Mouse (Mus musculus) Patski (cell line): ENCODE data around the gene Mmp24. TPM values are rescaled to one million over a fixed set of nuclear protein-coding genes. Genes with fewer than 3 reads are reported as not detected.

Experiments
- ATAC-seq: fragments of 100-300 bp; one replicate; pipeline ENCODE4 v1.8.0; 2021
- CTCF ChIA-PET: fragments of 350-600 bp; sonication (Branson Sonifier 250); formaldehyde crosslinking; loops from one replicate; lab custom pipeline; 2022; ENCODE audit warnings: inconsistent platforms; lab: Charles Lee
- POLR2A ChIA-PET: fragments of 350-600 bp; sonication (Branson Sonifier 250); formaldehyde crosslinking; loops from one replicate; lab custom pipeline; 2022; ENCODE audit warnings: antibody characterized with exemption, inconsistent platforms; lab: Charles Lee
- DNase-seq: peaks from one replicate; pipeline ENCODE4 v3.0.0-alpha.2; 2011; ENCODE audit warnings: low read depth, low spot score
- H3K27me3 ChIP-seq: fragments of 371-371 bp; one replicate; pipeline ENCODE4 v1.5.1; 2021
- CTCF ChIP-seq: fragments of 100-300 bp; IDR thresholded peaks from one replicate; pipeline ENCODE4 v1.5.1; 2021
- in situ Hi-C: fragments of 300-500 bp; cut with MboI; formaldehyde crosslinking; loops from 3 replicates; pipeline ENCODE4 v1.11.1; 2018; ENCODE audit warnings: low pct_unique_long_range_greater_than_20kb, mixed read lengths
- polyA plus RNA-seq: library from polyadenylated mRNA; unstranded; gene quantifications from one replicate; pipeline ENCODE4 v1.2.3, GENCODE M21; 2021

The Mmp24 gene
- polyA plus RNA-seq, 1 experiment from 2014 or later: 0.05 TPM

DNA sequence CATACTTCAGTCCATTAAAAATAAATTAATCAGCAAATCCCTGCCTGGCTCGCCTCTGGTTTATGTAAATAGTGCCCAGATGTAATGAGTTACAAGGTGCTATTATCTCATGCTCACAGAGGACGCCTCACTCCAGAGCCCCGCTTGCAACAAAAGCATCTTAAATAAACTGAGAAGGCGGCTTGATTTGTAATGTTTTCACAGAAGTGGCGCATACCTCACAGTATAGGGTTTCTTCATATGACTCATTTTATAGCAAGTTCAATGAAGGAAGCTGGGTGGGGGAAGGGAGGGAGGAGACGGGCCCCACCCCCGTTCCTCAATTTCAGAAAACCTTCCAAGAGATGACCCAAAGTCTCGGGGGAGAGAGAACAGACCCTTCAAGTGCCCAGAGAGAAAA, 71.8 kb downstream of the Mmp24 start:
- ATAC-seq (no peak), DNase-seq (no peak)
- TF ChIP-seq CTCF: no peak
- no peaks in the 10 kb centered on the region for H3K27me3 ChIP-seq
- ChIA-PET POLR2A (interaction anchor here (0.6 to 1.1 kb wide), 2 partner anchors 71 to 98 kb away, joined by 3 read pairs; no protein-coding TSS in a partner anchor), CTCF (interaction anchor here (2.6 kb wide), 1 partner anchor 15 kb away, joined by 9 read pairs; no protein-coding TSS in a partner anchor)
- in situ Hi-C loops: loop anchor here (5.0 to 25.0 kb wide), 2 partner anchors 100 to 290 kb away; partner anchors contain the start of genes Gdf5, Gm28036, Nfs1 and Romo1

DNA sequence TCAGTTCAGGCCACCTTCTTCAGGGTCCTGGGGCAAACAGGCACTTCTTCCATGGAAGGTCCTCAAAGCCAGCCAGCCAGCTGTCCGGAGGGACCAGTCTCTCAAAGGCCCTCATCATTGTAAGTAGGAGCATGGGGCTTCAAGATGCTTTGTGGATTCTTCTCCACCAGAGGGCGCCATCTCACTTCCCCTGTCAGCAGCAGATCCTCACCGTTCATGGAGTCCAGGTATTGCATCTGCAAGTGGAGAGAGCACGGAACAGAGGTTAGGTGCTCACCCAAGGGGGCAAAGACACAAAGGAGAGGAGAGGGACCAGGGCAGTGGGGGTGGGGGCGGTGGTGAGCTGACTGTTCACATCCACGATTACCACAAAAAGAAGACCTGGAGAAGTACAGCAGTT, 73.1 kb downstream of the Mmp24 start:
- ChIA-PET POLR2A (interaction anchor here (1.2 kb wide), 1 partner anchor 10 kb away, joined by 3 read pairs; no protein-coding TSS in a partner anchor), CTCF (interaction anchor here (0.8 to 2.9 kb wide), 6 partner anchors 12 to 103 kb away, joined by 3 to 14 read pairs (median 4); partner anchors contain the start of gene Gdf5)
- peak; percentile 53 for ATAC-seq
- H3K27me3 ChIP-seq: no peaks in the 10 kb centered on the region
- TF ChIP-seq CTCF: peak; percentile 85
- in situ Hi-C loops: loop anchor here (5.0 to 25.0 kb wide), 2 partner anchors 99 to 289 kb away; partner anchors contain the start of genes Gdf5, Gm28036, Nfs1 and Romo1
- no peak for DNase-seq

DNA sequence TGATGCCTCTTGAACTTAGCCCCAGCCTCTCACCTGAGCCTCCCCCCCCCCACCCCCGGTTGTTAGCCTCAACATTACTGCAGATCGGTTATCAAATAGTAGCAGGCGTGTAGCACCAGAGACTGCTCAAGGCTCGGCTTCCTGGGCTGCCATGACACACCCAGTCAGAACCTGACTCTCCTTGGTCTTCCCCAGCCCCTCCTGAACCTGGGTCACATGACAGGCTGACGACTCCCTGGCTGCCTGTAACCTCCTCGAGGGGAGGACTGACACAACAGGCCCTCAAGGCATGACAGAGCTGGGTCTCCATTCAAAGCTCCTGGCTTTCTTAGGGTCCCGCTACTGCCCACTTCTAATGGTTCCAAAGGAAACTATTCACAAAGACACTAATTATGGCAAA, 74.3 kb downstream of the Mmp24 start:
- H3K27me3 ChIP-seq: no peaks in the 10 kb centered on the region
- in situ Hi-C loops: loop anchor here (5.0 to 25.0 kb wide), 2 partner anchors 98 to 288 kb away; partner anchors contain the start of genes Gdf5, Gm28036, Nfs1 and Romo1
- no peak for TF ChIP-seq CTCF
- DNase-seq (no peak), ATAC-seq (no peak)
- ChIA-PET CTCF (interaction anchor here (0.8 to 2.9 kb wide), 5 partner anchors 11 to 102 kb away, joined by 3 to 14 read pairs (median 5); partner anchors contain the start of gene Gdf5), POLR2A (interaction anchor here (1.7 kb wide), 1 partner anchor 80 kb away, joined by 4 read pairs; no protein-coding TSS in a partner anchor)

DNA sequence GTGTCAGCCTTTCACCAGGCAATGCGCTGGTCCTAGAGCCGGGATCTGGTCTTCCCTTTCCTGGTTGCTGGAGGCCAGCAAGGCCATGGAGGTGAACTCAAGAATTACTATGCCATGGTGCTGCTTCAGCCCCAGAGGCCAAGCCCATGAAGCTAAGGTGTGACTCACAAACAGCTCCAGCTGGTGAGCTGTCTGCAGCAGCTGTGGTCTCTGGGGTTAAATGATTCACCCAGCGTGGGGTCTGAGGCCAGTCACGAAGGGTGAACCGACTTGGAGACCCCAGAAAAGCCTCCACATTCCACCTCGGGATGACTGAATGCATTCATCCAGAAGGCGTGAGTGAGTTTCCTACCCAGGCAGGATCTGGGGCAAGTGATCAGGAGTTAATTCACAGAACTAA, 75.0 kb downstream of the Mmp24 start:
- ChIA-PET CTCF (interaction anchor here (1.0 to 2.9 kb wide), 3 partner anchors 18 to 104 kb away, joined by 3 to 14 read pairs (median 9); partner anchors contain the start of gene Gdf5), POLR2A (interaction anchor here (1.7 kb wide), 1 partner anchor 79 kb away, joined by 4 read pairs; no protein-coding TSS in a partner anchor)
- DNase-seq (peak; percentile 67), ATAC-seq (peak; percentile 40)
- in situ Hi-C loops: no loop called here
- no peak for TF ChIP-seq CTCF
- H3K27me3 ChIP-seq: no peaks in the 10 kb centered on the region

DNA sequence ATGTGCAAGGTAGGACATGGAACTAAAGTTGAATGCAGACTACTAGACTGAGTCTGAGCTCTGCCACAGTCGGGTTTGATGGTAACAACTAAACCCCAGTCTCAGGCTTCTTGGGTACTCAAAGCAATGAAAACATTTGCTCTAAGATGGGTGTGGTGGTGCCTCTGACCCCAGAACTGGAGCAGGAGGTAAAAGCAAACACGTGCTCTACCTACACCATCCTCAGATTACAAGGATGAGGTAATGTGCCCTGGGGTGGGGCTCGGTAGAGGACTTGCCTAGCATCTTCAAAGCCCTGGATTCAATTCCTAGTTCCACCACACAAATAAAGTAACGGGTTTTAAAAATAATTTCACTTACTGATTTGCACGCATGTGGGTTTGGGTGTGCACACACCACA, 77.4 kb downstream of the Mmp24 start:
- CTCF ChIA-PET: no interaction called here
- POLR2A ChIA-PET: interaction anchor here (0.6 kb wide), 1 partner anchor 89 kb away, joined by 3 read pairs; no protein-coding TSS in a partner anchor
- ATAC-seq (no peak), DNase-seq (no peak)
- in situ Hi-C loops: no loop called here
- H3K27me3 ChIP-seq: no peaks in the 10 kb centered on the region
- no peak for TF ChIP-seq CTCF

DNA sequence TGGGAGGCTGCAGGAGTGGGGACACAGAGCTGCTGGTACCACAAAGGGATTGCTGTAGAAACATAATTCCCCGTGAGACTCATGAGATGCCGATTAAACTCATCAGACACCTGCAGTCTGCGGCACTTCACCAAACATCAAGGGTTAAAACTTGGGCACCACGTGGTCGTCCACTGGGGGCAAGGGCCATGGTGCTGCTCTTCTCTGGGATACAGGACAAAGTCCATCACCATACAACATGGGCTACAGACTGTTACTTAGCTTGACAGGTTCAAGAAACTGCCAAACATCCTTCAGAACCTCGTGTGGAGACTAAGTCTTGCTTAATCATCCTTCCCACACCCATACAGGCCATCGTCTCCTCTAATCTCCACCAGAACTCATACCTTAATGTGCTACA, 85.0 kb downstream of the Mmp24 start:
- in situ Hi-C loops: no loop called here
- TF ChIP-seq CTCF: no peak
- POLR2A ChIA-PET: no interaction called here
- H3K27me3 ChIP-seq: no peaks in the 10 kb centered on the region
- DNase-seq: no peak
- ATAC-seq: no peak
- CTCF ChIA-PET: interaction anchor here (0.8 kb wide), 1 partner anchor 11 kb away, joined by 3 read pairs; no protein-coding TSS in a partner anchor

DNA sequence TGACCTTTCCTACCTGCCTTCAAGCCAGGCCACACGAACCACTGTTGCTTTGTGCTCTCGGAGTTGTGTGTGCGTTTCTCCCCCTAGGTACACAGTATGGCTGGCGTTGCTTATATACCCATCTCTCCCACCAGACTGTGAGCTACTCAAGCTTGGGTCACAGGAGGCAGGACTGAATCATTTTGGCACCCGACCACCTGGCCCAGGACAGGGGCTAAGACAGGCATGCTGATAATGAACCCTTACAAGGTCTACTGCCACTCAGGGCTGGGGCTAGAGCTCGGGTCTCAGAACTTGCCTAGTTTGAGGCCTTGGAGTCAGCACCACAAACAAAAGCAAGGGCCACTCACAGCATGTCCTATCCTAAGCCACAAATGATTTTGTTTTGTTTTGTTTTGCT, 86.4 kb downstream of the Mmp24 start:
- TF ChIP-seq CTCF: no peak
- H3K27me3 ChIP-seq: no peaks in the 10 kb centered on the region
- in situ Hi-C loops: no loop called here
- ATAC-seq (no peak), DNase-seq (no peak)
- POLR2A ChIA-PET: interaction anchor here (0.5 kb wide), 1 partner anchor 769 kb away, joined by 4 read pairs; no protein-coding TSS in a partner anchor
- CTCF ChIA-PET: interaction anchor here (1.0 kb wide), 1 partner anchor 78 kb away, joined by 3 read pairs; no protein-coding TSS in a partner anchor

DNA sequence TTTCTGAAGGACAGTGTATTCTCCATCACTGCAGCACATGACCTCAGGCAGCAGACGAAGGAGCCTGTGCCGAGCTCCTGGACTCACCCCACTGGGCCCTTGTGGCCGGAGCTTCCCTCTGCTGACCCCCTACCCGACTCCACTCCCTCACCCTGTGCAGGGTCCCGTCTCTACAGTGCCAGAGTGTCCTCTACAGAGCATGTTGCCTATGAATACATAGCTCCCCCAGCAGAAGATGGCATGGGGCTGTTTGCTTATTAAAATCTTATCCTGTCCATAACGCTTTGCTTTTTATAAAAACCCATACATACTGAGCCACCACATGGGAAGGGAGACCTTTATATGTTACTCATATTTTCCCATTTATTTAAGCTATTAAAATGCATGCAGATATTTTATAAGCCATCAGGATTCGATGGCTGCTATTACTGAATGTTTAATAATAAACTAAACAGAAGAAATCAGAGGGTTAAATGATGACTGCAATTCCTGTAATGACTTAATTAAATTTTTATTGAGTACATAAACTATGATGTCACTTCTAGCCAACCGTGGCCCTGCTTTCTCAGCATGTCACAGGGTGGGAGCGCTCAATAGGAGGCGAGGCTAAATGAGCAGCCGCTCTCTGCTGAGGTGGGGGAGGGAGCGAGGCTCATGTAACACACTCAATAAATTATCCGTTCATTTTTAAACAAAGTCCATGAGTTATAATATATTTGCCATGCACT, 87.6 kb downstream of the Mmp24 start:
- H3K27me3 ChIP-seq: no peaks in the 10 kb centered on the region
- in situ Hi-C loops: no loop called here
- no peak for ATAC-seq
- no peak for DNase-seq
- ChIA-PET CTCF (interaction anchor here (0.7 kb wide), 1 partner anchor 19 kb away, joined by 3 read pairs; no protein-coding TSS in a partner anchor), POLR2A (no interaction called here)
- no peak for TF ChIP-seq CTCF

DNA sequence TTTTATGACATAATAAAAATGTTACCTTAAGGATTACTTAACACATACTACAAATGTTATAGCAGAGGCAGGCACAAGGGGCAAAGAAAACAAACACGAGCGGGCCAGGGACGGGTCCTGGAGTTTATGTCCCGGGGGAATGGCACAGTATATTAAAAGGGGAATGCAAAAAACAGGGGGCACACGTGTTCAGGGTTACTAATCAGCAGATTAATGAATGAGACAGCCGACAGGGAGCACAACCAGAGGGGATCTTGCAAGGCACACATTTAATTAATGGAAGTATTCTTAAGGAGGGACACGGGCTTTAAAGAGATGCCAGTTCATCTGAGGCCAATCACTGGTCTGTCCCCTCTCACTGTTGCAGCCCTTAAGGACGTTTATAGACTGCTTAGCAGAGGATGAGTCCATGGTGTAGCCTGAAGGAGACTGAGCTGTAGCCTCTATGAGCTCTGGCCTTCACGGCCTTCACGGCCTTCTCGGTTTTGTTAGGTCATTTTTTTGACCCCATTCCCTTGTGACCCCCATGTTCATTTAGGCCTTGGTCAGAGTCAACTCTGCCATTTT, 88.2 kb downstream of the Mmp24 start:
- H3K27me3 ChIP-seq: no peaks in the 10 kb centered on the region
- in situ Hi-C loops: no loop called here
- TF ChIP-seq CTCF: no peak
- ATAC-seq (no peak), DNase-seq (no peak)
- POLR2A ChIA-PET: no interaction called here
- CTCF ChIA-PET: interaction anchor here (0.7 kb wide), 1 partner anchor 18 kb away, joined by 3 read pairs; no protein-coding TSS in a partner anchor

Other genes with a start within 250 kb of the Mmp24 start
- gene Gss, start 182.5 kb upstream of the Mmp24 start, polyA plus RNA-seq: 43.2 TPM
- gene Myh7b, start 164.1 kb upstream of the Mmp24 start, polyA plus RNA-seq: 0.19 TPM
- 120 TPM for gene Trpc4ap, start 83.0 kb upstream of the Mmp24 start, polyA plus RNA-seq
- gene Edem2, start 45.9 kb upstream of the Mmp24 start, polyA plus RNA-seq: 35.4 TPM
- gene Gm17581, start 39.5 kb upstream of the Mmp24 start, polyA plus RNA-seq: not detected
- 4.5 TPM for gene Procr, start 24.2 kb upstream of the Mmp24 start, polyA plus RNA-seq
- 49.6 TPM for gene BC029722, start 44.1 kb downstream of the Mmp24 start, polyA plus RNA-seq
- gene Eif6, start 51.6 kb downstream of the Mmp24 start, polyA plus RNA-seq: 170 TPM
- gene Fam83c, start 59.5 kb downstream of the Mmp24 start, polyA plus RNA-seq: 0.10 TPM
- gene Uqcc1, start 155.0 kb downstream of the Mmp24 start, polyA plus RNA-seq: 73.4 TPM
- not detected for gene Gm15557, start 165.4 kb downstream of the Mmp24 start, polyA plus RNA-seq
- gene Gdf5, start 170.0 kb downstream of the Mmp24 start, polyA plus RNA-seq: 0.03 TPM
- gene Cep250, start 181.1 kb downstream of the Mmp24 start, polyA plus RNA-seq: 40.2 TPM
- gene 6430550D23Rik, start 232.6 kb downstream of the Mmp24 start, polyA plus RNA-seq: 3.4 TPM
- 232 TPM for gene Ergic3, start 232.7 kb downstream of the Mmp24 start, polyA plus RNA-seq